Mouse (Mus musculus) neural tube, embryonic 10.5 days (tissue): ENCODE measurements around the gene Prkce.

ENCODE experiments used
- DNase-seq: peaks from one replicate; pipeline ENCODE4 v3.0.0-alpha.2; 2017; ENCODE audit warnings: low spot score; ENCODE audit errors: extremely low spot score

Prkce gene

DNA sequence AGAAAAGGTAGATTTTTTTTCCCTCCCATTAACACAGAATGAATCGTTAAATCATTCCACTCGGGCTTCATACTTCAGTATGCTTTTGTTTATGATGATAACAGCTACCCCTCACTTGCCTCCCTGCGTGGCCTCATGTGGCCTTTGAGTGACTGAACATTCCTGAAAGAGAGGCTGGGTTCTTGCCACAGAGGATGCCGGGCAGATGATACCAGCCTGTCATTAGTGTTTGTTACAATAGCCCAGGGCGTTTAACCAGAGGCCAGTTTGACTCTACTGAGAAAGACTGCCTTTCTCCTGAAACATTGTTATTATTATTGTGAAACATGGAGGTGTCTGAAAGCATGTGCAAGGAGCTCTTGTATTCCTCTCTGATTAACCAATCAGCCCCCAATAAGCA, 444.2 kb downstream of the Prkce start:
- no peak for DNase-seq

DNA sequence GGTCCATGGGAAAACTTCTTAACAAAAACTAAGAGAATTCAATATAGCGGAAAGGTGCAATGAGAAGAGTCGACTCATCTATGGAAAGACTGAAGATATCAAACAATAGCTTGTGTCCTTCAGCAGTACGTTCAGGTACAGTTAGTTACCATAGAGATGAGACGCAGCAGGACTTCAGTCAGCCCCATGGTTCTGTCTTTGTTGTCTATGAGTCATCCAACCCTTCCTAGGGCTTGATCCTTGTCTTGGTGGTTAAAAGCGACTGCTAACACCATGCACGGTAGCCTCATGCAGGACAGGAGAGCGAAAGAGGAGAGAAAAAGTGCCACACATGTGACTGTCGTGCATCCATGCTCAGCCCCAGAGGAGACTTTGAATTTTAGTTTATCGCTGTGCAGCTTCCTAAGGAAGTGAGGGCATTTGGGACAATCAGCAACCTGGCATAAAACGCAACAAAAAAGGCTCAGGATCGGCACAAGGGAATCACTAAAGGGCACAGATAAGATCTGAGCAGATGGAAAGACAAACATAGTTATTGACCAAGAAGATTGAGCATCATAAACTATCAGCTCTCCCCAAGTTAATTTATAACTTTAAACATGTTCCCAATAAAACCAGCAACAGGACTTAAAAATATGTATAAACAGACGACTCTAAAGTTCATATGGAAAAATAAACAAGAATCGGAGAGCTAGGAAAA, 448.2 kb downstream of the Prkce start:
- no peak for DNase-seq

DNA sequence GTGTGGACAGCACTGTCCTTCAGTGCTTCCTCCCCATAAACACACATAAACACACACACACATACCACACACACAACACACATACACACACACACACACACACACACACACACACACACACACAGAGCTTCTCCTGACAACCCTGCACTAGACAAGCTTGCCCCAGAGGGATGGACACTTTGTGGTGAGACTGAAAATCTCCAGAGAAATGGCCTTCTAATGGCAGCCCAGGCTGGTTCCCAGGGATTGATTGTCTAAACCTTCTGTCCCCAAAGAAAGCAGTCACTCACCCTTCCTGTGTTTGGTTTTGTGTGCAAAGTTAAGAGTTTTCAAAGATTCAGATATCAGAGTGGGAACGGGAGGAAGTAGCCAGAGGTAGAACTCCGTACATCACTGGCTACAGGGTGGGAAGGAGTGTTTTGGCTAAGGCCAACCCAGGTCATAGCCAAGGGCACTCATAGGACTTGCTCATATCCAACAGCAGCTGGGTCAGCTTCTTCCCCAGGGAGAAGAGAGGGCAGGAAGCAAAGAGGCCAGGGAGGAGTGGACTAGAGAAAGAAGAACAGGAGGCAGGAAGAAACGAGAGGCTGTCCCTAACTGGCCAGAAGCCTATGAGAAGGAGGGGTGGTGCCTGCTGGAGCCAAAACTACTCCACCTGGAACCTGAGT, 450.1 kb downstream of the Prkce start:
- DNase-seq = no peak

DNA sequence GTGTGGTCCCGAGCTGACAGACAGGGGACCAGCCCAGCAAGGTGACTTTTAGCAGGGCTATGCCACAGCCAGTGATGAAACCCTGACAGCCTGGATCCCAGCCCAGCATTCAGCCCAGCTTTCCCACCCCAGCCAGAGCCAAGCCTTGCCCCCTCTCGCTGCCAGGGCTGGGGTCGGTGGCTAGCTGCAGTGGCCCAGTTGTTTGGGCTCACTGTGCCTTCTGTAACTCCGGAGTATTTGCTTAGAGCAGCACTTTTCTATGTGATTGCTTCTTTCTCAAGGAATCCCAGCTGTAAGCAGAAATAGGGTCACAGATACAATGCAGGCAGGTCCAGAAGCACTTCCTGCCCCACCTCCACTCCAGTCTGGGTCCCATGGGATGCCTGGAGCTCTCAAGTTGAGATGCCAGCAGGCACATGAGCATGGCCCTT, 450.9 kb downstream of the Prkce start:
- DNase-seq = no peak

DNA sequence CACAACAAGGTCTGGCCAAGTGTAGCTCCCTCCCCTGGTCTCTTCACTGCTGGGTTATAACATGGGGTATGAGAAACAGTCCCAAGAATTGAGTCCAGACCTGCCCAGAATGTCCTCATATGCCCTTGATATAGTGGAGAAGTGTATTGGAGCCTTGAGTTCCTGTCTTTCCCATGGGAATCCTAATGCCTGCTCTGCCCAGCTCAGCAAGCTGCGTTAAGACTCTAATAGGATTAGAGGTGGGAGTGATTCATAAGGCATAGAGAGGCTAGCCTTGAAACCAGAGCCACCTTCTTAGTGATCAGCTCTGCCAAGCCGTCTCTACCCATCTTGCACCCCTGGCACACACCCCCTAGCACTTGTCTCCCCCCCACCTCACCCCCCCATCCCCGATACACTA, 455.3 kb downstream of the Prkce start:
- no peak for DNase-seq

DNA sequence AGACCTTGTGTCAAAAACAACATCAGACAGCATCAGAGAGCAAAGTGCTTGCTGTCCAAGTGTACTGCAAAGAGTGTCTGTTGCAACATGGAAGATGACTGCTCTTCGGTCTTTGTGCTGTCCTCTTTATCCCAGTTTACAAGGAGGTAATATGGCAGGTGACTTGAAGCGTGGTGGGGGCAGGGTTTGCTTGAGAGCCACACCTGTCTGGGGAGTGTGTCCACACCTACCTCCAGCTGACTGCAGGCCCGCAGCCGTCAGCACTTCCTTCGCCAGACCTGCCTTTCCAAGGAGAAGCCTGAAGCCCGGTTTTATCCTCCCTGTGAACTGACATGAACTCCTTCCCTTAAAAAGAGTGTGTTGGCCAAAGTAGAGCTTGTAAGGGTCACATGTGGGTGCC, 458.9 kb downstream of the Prkce start:
- DNase-seq = no peak

DNA sequence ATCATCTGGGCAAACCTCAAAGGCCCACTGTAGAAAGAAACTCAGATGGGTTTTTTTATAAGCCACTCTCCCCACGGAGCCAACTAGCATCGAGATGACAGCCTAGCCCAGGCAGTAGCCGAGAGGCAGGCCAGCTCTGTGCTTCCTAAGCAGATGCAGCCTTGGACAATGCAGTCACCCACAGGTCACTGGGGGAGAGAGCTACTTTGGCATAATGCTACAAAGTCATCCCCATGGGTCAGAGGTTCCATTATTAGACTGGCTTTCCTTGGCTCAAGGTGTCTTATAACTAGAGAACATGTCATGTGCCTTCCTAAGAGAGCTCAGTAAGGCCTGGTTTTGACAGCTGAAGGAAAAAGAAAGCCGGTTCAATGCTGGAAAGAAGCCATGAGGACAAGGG, 465.5 kb downstream of the Prkce start:
- DNase-seq = no peak

DNA sequence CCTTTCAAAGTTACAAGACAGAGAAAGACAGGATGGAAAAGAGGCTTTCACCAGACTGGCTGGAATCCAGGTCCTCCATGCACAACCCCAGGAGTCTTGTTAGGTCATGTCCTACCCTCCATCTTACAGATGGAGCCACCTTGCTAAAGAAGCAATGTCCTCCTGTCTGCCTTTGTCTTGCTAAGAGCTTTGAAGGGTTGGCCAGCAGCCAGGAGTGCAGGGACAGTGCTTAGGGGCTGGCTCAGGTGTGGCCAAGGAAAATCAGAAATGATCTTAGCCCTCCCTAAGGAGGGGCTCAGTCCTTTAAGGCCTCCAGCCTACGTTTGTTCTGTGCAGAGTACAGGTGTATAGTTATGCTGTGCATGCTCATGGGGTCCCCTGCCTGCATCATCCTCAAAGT, 469.7 kb downstream of the Prkce start:
- DNase-seq = no peak

DNA sequence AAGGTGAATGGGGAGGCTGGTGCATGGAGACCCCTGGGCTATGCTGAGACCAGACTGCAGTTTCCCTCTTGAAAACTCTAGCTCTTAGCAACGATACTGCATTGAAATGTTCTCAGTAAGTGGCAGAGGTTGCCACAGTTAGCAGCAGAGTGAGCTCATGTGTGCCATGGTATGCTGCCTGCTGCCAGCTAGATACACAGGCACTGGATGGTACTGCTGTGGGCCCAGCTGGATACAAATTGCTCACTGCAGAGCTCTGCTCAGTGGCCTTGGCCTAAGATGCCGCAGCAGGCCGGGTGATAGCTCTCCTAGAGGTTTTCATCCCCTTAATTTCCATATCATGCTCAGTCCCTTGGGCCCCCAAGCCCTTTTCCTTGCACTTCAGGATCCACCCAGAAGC, 471.7 kb downstream of the Prkce start:
- DNase-seq = no peak

DNA sequence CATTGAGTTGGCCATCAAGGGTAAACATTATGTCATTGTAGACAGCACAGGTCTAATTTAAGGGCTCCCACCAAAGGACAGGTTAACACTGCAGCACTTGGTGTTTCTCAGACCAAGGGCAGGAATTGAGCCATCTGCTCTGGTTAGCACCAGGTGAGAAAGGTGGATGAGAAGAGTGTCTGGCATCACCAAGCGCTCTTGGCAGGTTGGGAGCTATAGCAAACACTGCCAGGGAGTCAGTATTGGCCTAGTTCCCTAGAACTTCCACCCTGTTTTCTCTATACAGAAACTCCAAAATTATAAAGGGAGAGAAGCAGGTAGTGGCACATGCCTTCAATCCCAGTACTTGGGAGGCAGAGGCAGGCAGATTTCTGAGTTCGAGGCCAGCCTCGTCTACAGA, 479.6 kb downstream of the Prkce start:
- DNase-seq = no peak

DNA sequence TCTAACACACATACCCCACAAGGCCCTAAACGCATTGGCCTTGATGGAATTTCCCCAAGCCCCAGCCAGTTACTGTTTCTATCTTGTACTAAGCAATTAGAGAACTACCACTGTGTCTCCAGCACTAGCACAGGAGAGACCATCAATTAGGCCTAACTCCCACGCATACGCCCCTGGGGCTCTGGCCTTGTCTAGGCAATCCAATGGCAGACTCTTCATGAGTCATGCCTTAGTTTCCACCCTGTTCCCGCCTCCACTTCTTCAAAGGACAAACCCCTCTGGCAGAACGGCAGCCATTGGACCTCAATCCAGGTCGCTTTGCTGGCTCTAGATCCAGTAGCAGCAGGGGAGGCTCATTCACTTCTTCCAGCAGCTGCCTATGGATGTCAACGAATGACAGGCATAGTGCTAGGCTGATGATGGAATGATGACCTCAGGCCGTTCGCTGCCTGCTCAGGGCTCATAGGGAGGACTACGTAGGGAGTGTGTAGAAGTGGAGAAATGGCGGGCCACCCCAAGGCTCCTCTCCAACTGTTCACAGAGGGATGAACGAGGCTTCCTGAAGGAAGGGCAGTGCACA, 481.4 kb downstream of the Prkce start:
- DNase-seq = no peak

DNA sequence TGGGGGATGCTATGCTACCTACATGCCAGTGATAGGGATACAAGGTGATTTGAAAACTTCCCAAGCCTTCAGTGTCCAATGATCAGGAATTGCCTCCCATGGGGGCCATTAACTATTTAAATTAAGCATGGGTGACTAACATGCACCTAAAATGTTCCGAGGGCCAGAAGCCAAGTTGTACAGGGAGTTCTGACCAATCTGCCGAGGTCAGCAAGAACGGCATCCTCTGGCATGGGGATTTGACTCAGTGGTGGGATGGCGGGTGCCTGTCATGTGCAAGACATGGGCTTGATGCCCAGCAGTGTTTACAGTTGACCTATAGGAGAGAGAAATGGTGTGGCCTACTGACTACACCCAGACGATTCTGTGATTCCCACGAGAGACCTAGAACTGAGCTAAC, 482.7 kb downstream of the Prkce start:
- DNase-seq = no peak

DNA sequence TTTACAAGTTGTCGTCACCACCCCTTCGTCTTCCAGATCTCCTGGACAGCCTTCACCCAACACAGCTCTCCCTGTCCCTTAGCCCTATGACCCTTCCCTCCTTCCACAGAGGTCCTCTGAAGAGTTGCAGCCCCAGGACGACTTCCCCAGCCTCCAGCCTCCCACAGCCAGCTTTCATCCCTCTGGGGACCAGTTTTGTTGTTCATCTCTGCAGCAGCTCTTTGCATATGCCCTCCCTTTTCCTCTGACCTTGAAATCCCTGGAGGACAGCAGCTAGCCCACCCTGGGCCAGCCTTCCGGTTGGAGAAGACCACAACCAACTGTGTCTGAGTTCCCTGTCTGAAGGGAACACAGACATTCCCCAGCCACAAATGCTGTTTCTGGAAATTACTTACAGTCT, 483.5 kb downstream of the Prkce start:
- DNase-seq = no peak

DNA sequence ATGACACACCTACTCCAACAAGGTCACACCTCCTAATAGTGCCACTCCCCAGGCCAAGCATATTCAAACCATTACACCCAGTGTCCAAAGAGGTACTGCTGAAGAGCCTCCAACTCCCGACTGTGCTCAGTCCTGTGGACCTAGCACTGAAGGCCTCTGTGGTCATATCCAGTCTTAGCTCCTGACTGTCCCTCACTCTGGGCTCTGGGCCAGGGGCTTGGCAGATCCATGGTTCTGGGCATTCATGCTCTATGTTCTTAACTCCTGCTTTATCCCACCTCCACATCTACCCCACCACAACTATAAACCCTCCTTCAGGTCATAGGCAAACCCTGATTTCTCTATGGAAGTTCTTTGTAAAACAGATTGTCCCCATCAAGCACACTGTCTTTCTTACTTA, 485.2 kb downstream of the Prkce start:
- DNase-seq = no peak

DNA sequence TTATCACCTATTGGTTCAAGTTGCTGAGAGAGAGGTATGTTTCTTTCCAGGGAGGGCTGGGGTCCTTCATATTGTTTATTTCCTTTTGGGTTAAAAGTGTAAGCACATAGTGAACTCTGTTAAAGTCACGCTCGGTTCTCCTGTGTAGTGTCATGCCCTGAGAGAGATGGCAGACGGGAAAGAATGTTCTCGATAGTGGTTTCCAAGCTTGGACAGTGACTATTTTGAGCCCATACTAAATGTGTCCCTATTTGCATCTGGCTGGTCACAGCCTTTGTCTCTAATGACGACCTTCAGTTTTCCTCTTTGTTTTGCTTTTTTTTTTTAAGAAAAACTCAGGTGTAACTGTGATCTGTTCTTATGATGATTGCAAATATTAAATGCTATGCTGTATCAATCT, 488.8 kb downstream of the Prkce start:
- no peak for DNase-seq

DNA sequence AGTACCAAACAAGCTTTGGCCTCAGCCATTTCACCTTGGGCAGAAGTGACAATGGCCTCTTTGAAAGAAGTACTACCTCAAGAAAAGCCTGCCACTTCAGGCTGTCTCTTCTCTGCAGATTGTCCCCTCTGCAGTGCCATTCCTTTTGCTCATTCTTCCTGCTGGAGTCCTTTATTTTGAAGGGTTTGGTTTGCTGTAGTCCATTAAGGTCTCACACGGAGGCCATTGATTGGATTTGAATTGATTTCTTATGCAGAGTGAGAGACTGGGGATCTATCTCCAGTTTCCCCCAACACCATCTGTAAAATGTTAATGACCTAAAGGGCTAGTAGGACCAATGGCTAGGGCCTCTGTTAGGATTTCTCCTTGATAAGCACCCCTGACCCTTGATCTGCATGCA, 494.7 kb downstream of the Prkce start:
- DNase-seq = no peak

DNA sequence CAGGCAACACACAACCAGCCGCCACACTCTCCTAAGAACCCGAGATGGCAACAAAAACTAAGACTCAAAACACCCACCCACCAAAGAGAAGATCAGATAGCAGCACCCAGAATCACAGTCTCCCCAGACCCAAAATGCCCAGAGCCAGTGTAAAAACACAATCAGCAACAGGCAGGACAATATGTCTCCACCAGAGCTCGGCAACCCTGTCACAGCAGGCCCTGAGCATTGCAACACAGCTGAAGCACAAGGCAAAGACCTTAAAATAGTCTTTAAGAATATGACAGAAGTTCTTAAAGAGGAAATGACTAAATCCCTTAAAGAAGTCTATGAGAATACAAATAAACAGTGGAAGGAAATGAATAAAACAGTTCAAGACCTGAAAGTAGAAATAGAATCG, 495.9 kb downstream of the Prkce start:
- no peak for DNase-seq

DNA sequence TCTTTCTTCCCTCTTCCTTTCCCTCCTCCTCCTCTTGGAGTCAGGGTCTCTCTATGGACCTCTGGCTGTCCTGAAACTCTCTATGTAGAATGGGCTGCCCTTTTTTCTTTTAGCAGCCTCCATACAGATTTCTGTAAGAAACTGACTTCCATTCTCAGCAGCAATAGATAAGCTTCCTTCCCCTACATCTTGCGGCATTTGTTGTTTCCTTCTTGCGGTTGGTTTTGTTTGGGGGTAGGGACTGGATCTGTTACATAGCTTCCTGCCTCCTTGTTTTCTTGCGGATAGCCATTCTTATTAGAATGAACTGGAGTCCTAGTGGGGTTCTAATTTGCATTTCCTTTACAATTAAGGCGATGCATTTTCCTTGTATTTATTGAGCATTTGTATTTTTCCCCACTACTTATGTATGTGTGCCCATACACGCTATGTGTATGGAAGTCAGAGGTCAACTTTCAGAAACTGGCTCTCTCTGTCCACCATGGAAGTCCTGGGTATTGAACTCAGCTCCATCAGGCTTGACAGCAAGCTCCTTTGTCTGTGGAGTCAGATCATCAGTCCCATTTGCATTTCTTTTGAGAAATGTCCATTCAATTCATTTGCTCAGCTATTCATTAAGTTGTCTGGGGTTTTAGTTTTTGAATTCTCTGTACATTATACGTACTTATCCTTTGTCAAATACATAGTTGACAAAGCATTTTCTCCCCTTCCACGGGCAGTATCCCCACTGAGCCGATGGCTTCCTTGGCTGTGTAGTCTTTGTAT, 500.4 kb downstream of the Prkce start:
- no peak for DNase-seq

DNA sequence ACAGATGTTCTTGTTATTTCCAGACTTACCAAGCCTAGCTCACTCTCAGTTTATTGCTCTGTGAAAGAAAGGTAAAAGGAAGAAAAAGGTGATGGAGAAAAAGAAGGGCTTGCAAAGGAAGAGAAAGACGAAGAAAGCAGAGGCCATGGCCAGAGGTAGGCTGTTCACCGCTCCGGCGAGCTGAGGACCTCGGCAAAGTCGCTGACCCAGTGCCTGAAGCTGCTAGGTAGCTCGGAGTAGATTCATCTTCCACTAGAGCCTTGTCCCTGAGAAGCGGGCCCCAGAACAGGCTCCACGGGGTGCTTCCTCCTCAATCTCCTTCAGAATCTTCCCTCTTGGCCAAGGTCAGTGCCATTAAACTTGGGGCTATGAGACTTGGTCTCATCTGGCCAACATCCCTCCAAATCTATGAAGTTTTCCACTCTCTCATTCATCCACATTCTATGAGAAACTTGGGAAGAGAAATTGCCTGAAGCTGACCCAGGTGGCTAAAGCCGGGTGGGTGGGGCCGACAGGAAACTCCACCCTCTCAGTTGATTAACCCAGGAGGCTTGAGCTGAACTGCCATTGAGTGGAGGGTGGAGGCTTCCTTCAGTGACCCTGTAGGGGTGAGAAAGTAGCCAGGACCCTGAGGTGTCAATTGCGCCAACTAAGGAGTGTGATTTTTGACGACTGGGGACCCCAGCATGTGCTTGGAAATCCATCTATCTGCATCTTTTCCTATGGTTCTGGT, 502.2 kb downstream of the Prkce start:
- no peak for DNase-seq

DNA sequence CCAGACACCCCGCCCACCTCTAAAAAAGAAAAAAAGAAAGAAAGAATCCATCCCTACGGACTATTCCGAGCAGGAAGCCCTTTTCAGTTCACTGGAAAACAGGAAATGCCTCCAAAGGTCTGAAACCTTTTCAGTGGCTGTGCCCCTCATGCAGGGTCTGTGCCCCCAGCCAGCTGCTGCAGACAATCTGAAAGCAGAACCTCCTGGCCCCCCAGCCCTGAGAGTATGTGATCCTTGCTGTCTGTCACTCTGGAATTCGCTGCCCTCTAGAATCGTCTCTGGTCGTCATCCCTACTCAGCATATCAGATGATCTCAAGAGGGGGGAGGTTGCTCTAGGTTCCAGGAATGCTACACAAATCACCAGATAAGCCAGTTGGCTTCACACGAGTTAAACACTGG, 503.1 kb downstream of the Prkce start:
- no peak for DNase-seq

DNA sequence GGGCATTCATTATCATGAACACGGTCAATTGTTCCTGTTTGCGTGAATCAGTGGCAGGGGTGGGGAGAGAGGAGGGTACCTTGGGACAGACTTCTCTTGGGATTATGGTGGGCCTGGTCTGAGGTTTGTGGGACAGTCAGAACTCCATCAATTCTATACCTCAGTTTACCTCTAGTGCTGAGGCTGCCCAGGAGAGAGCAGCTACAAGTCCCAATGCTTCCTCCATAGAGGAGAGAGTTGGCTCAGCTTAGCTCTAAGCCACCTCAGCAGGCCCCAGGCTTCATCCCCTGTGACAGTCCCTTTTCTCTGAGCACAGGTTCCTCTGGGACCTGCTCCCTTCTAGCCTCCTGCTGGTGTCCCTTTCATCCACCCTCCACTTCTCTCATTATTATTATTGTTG, 507.4 kb downstream of the Prkce start:
- no peak for DNase-seq

DNA sequence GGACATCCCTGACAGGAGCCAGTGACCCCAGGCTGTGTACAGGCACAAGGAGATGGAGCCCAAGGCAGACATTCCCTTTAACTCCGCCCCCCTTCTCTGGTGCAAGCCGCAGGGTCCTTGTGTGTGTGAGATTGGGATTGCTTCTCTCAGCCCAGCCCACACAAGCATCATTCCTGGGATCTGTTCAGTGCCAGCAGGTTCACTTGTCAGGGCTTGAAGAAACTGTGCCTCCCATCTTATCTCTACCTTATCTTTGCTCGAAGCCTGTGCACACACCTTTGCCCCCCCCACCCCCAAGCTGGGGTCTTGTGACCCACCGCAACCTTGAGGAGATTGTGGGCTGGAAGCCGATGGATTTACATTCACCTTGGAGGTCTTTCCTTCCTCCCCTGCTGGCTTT, 508.8 kb downstream of the Prkce start:
- no peak for DNase-seq
